Mouse (Mus musculus) Muller cell, postnatal 12 days (primary cell): ENCODE measurements around the gene Prap1.

Source experiments
- DNase-seq: peaks from one replicate; pipeline ENCODE4 v3.0.0-alpha.2; 2015; ENCODE audit errors: inconsistent ontology term

Prap1 gene

DNA sequence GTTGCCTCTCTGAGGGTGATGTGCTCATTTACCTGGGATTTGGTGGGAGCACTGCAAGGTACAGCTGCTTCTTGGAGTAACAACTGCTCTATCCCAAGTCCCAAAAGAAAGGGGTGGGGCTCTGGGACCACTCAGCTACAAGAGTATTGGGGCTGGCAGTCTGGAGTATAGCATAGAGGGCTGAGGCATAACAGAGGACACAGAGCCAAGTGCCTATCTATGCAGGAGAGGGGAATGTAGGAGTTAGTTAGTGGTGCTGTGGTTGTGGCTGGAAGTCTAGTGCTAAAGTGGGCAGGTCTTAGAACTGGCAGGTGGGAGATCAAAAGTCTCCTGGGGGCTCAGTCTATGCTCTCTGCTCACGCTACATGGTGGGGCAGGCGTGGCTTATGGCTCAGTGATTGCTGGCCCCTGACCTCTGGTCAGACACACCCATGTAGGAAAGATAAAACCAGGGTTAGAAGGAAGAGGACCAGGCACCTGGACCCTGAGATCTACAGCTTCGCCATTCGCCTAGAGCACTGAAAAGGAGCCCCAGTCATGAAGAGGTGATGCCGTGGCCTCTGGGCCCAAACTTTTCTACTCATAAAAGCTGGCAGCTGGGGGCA is at the start of gene Prap1:
Gene Prap1 (plus strand): TSS at position 472 of the 605 bp plus-strand sequence.
- DNase-seq, result no peak

DNA sequence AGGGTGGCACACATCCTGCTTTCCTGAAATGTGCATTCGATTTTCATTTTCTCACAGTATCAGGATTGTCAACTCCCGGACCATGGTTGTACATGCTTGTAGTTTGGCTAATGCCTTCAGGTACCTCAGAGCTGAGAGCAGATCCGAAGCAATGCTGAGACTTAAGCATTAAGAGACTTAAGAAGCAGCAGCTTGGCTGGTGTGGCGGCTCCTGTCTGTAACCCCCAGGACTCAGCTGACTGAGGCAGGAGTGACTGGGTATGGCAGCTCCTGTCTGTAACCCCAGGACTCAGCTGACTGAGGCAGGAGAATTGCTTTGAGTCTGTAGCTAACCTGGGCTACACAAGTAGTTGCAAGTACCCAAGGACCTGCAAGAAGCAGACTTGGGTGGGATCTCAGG is 47.6 kb upstream of the Prap1 start:
- DNase-seq, result no peak

DNA sequence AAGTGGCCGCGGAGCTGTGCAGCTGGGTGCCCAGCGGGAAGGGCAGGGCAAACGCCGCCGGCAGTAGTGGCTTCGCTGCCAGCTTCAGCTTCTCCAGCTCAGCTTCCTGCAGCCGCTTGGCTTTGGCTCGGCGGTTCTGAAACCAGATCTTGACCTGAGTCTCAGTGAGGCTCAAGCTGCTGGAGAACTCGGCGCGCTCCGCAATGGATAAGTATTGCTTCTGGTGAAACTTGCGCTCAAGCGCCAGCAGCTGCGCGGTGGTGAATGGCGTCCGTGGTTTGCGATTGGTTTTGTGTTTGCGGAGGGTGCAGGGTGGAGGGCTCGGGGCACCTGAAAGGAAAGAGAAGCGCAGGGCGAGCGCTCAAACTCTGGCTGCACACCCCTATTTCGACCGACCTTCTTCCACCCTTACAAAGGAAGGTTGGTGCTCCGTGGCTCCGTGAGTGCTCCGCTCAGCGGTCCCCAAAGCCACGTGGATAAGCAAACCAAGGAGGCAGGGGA is 45.3 kb upstream of the Prap1 start:
- peak; percentile 24 for DNase-seq

DNA sequence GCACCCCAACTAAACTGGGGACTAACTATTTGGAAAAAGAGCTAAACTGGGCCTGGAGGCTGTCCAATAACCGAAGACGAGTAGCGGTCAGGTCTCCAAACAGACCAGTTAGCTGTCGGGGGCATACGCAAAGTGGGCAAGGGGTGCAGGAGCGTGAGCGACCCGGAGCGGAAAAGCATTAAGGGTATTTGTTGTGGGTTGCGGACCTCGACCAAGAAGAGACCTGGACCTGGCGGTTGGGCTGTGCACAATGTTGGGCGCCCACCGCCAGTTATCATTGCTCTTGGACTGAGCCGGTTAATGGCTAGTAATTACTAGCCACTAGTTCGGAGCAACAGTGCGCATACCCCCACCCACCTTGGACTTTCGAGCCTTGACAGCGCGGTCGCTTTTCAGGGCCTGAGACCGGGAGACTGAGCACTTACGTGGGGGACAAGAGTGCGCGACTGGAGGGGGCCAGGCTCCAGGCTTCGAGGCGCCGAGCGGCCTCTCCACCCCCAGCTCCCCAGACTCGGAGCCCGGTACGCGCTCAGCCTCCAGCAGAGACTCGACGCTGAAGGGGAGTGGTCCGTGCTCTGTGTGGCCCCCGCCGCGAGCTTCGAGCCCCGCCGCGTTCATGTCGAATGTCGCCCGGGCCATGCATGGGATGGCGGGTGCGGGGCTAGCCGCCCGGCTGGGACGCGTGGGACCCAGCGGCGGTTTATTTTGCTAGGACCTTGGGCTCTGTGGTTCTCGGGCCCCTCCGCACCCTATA is 44.7 kb upstream of the Prap1 start, which contains the start of gene Msx3:
Gene Msx3 (minus strand): TSS at position 729 of the 754 bp plus-strand sequence.
- DNase-seq, result no peak

DNA sequence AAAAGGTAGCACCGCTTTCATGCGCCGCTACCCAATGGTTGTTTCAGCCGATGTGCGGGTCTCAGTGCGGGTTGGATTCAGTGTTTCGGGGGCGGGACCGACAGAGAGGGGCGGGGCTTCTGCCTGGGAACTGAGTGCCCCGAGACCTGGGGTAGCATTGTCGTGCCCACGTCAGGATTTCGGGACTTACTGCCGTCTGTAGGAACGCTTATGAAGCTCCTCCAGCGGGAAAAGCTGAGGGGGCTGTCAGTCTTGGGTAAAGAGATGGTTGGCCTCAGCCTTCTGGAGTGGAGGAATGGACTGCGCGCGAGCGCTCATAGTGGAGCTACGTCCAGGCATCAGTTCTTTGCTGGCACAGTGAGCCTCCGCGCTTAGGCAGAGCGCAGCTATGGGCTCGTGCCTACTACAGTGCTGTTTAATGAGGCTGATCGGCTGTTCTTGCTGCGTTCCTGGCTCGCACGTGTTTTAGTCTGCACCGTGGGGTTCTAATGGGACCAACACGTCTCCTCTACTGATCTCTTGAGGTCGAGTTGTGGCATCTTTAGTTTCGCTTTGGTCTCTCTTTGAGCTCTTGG is 44.0 kb upstream of the Prap1 start:
- peak; percentile 13 for DNase-seq

DNA sequence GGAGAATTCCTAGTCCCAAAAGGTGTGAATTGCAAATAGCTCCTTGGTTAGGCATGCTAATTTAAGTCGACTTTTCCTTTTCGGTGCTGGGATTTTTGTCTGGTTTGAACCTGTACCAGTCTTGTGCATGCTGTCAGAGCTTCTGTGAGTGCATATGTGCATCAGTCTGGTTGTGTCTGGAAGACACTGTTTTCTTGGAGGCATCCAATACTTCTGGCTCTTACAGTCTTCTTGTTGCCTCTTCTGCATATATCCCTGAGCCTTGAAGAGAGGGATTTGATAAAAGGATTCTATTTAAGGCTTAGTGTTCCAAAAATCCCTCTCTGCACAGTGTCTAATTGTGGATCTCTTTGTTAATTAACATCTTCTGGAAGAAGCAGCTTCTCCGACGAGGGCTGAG is 39.1 kb upstream of the Prap1 start:
- no peak for DNase-seq

DNA sequence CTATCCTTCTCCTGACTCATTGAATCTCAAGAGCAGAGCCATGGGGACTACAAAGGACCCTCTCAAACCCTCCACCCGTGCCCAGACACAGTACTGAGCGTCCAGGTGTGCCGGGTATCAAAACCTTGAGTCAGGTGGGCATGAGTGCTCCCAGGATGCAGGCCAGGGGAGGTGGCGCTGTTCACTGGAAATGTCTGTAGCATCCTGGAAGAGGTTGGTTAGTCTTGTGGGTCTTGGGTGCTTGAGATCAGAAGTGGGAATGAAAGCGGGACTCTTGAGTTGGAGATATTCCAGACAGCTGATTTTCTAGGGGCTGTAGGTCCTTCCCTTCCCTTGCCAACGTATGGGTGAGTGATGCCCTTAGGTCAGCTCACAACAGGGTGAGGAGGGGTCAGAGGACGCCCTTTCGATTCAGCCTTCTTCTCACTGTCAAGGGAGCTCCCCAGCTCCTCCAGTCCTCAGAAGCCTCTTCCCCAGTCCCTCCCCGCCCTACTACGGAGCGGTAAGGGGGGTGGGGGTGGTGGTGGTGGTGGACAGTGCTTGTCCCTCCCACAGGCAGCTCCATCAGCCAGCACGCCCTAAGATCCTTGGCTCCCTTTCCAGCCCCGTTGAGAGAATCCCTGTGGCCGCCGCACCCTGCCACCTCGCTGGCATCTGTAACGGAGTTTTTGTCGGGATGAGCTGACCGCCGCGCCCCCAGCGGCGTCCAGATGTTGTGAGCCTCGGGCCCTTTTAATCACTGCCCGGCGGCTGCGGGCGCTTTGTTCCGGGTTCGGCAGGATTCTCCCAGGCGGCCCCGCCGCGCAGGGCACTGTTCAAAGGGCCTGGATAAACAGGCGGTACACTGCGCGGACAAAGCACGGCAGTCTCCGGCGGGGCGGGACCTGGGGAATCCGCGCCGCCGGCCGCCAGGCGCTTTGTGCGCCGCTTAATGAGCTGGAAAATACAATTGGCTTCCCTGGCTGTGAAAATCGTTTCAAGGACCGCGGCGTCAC is 35.5 kb upstream of the Prap1 start:
- DNase-seq, result peak; percentile 84

DNA sequence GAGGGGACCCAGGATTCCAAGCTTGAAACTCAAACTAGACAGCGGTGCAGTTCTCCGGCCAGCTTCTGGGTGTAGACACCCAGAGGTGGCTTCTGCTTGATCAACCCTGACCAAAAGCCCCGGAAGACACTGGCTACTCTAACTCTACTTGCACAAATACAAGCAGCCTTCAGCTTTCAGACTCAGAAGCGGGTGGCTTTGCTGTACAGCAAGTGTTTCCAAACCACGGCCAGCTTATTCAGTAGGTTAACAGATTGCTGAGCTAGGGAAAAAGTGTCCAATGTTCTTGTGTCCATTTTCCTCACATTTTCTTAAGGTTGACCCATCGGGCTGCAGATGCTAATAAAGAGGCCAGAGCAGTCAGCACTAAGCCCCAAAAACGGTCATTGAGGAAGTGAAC is 34.7 kb upstream of the Prap1 start:
- no peak for DNase-seq

DNA sequence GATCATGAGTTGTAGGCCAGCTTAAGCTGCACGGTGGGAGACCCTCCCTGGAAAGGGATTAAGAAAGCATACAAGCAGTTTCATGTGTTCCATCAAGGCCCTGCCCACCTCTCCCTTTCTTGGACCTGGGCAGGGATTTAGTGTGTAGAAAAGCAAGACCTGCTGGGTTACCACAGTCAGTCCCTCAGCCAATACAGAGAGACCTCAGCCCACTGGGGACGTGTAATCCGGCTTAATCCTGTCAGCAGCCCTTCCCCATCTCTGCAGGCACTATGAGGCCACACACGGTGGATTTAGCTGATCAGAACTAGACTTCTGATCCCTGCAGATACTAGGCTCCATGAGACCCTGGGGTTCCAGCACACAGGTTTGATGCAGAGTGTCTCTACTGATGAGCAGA is 33.6 kb upstream of the Prap1 start:
- DNase-seq, result no peak

DNA sequence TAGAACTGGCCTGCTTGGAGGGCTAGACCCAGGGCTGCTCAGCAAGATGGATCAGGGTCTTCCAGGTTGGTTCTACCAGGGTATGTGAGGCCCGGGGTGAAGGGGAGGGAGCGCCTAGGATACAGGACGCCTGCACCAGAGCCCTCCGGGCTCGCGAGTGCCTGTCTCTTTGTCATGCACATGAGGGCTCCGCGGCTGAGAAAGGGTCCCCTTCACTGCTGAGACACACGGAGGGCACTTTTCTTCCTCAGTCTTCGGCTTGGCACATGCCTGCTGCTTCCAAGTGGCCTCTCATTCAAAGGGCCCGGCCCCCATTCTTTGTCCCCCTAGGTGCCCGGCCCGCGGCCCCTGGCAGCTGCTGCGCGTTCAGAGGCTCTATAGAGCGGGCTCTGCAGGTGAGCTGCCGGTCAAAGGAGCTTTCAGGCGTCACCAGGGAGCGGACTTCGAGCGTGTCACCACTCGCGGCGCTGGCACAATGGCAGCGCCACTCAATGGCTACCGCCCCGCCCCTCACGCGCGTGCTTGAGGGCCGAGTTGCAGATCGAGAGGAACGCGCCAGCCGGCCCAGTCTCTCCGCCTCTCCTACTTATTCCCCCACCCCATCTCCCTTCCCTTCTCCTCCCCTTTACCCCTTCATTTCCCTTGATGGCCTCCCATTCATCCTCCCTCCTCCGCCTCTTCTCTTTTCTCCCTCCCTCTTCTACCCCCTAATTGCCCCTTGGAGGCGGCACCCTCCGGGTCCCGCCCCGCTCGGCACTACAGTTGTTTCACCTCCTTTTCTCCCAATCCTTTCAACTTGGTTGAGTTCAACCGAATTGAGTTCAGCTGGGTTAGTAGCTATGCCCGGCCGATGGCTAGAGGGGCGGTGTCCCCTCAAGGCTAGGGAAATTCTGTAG is 32.0 kb upstream of the Prap1 start:
- peak; percentile 42 for DNase-seq

DNA sequence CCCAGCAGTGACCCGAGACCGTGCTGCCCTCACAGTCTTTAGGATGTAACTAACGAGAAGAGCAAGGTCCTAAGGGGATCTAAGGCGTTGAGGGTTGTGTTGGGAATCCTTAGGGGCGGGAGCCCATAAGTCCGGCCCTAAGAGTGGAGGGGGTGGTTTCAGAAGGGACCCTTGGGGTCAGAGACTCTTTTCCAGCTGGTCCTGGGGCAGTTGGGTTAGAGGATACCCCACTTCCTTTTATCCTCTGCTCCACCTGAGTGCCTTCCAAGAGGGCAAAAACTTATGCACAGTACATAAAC is 31.4 kb upstream of the Prap1 start:
- no peak for DNase-seq

DNA sequence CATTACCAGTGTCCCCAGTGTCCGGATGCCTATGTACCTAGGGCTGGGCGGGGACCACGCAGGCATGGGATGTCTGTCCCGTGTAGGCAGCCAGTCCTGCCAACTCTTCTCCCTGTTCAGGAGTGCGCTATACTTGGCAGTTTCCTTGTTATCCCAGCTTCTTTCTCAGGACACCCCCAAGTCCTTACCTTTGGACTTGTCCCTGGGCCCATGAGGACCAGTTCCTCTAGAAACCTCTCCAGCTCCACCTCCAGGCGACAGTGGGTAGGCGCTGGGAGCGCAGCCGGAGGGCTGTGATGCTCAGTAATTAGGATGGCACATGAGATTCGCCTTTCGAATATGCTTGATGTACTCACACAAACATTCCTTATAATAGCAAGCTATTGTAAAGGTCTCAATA is 30.9 kb upstream of the Prap1 start:
- peak; percentile 22 for DNase-seq

DNA sequence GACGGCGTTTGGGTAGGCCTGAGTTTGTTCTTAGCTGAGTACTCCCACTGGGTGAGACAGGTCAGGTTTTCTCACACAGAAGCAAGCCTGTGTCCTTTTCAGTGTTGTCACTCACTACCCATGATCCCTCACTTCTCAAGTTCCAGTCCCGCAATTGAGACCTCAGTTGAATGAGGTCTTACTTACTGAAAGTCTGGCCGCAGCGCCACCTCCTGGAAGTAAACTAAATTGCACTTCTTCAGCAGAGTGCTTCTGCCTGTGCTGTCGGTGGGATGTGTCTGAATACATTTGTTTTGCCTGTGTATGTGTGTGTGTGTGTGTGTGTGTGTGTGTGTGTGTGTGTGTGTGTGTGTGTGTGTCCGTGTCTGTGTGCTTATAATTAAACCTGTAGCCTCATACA is 30.1 kb upstream of the Prap1 start:
- DNase-seq, result peak; percentile 43

DNA sequence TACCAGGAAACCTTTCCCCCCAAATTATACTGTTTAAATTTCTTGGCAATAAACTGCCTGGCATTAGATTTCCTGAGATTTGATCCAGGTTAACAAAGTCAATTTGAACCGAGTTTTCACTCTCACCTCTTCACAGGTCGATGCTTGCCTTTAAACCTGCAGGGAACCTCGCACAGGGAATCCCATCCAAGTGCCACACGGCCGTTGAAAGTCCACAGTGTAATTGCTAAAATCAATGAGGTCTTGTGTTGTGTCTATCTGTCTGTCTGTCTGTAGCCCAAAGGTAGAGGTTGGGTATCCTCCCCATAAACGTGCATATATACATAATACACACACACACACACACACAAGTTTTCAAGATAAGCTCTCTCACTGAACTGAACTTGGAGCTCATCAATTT is 25.8 kb upstream of the Prap1 start:
- DNase-seq, result no peak

DNA sequence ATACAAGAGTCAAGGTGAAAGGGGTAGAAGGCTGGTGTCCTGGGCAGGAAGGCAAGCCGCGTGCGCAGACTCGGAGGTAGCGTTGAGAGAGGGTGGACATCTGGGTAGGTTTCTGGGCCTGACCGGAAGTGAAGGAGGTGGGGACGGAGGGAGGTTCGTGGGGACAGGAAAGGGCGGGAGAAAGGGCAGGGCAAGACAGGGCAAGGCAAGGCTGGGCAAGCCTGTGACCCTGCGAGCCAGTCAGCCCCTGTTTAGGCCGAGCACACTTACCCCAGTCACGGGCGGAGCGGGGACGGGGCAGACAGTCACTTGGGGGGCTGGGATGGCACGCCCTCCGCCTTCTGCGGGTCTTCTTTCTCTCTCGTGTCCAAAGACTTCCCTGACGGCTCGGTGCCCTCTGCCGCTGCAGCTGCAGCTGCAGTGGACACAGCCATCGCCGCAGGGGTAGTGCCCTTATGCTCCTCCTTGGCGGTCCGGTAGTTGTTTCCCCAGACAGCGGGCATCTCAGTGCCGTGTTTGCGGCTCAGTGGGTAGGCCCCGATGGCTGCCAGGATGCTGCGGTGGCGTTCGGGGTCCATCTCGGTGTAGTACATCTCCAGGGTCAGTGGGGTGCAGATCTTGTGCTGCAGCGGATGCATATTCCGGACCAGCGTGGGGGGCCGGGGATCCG is 23.0 kb upstream of the Prap1 start:
- DNase-seq, result no peak

DNA sequence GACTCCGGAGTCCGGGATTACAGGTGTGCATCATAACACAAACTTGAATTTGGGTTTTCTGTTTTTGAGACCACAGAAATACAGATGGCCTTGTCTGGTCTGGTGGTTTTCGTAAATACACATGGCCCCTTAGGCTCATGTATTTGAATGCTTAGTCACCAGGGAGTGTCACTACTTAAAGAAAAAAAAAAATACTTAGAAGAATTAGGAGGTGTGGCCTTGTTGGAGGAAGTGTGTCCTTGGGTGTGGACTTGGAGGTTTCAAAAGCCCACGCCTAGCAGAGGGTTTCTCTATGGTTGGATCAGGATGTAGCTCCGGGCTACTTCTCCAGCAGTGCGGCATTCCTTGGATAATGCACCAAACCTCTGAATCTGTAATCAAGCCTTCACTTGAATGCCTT is 15.5 kb upstream of the Prap1 start:
- no peak for DNase-seq

DNA sequence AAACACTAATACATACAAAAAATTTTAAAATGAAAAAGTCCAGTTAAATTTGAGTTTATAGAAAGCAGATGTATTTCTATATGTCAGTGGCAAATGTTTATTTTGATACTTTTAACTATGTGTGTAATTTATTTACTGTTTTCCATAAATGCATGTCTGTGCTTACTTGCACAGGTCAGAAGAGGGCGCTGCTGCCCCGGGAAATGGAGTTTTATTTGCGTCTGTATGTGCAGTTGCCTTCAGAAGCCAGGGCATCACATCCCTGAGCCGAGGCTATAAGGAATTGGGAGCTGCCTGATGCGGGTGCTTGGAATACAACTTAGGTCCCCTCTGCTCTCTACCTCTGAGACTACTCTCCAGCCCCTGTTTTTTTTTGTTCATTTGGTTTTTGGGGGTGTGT is 14.5 kb upstream of the Prap1 start:
- DNase-seq, result peak; percentile 66

DNA sequence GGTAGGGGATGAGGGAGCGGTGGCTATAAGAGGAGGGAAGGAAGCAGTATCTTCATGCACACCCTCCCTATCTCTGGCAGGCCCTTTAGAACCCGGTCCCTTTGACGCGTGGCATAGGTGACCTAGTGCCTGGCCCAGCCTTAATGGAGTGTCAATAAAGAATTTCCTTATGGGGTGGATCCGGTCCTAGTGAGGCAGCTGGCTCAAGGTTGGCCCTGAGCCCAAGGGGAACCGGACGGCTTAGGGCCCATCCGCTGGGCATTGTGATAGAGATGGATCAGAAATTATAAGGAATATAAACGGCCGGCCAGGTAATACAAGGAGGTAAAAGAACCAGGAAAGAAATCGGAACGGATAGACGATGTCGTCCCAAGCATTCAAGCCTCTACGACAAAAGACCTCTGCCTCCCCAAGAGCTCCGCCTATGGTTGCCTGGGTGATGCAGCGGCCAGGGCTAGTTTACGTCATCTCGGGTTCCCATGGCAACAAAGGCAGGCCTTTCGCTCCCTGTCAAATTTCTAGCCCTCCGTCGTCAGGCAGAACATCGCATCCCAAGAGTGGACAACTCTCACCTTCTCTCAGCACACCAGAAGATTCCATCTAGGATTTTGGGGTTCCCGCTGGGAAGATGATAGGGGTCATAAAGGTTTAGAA is 12.6 kb upstream of the Prap1 start:
- DNase-seq, result peak; percentile 77

DNA sequence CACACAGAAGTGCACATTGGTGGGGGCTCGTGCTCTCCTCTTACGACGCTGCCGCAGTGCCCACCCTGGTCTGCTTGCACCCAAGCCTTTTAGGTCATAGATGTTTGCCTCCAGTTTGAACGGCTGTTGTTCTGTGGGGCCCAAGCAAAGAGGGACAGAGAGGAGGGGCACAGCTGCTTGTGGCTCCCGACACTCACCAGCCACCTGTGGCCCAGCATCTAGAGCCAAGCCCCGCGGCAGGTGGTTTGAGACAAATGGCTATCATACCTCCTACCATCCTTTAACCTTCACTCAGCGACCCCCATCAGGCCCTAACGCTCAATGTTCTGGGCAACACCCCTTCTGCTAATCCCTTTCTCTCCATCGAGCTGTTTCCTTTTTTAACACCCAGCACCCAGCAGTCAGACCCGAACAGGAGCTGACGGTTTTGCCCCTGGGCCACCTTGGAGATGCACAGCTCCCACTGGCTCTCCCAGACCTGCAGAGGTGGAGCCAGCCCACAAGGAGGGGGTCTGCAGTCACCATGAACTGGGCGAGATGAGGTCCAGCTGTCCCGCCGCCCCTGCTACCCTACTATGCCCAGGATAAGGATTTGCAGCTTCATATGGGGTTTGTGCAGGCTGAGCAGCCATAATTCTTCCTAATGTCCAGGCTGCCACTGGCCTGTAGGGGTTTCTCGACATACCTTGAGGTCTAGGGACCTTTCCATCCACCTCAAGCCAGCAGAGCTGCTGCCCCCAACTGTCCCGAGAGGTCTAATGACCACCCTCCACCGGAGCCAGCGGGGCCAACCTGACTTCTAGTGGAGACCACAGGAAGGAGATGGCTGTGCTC is 11.6 kb upstream of the Prap1 start:
- DNase-seq, result no peak
